Mouse (Mus musculus) spleen, postnatal 36 days (tissue): ENCODE measurements at regions not wholly inside any gene's neighbourhood (a gene's known extent, or its start where the extent isn't known, plus 50 kb on each side); places are given as distances from the start of the nearest gene placed in this dataset.

Experiments used
- DNase-seq, 2 experiments: peaks; one replicate each; pipeline ENCODE4 v3.0.0; 2022; ENCODE audit warnings: low spot score in 2 of 2, mixed read lengths in 1 of 2

DNA sequence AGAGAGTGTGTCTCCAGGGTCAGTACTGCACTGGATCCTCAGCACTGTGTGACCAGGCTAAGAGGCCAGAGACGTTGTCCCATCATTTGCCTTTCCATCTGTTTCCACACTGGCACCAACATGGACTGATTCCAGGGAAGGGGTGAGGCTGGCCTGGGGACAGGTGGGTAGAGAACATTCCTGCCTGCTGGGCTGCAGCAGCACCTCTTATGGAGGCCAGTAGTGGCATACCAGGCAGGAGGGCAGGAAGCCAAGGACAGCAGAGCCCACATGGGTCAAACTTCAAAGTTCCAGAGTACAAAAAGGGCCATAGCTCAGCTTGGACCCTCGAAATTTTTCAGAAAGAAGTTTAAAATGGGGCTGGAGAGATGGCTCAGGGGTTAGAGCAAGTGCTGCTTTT lies 115.4 kb upstream of the Ercc6l2 start:
- DNase-seq = no peak

DNA sequence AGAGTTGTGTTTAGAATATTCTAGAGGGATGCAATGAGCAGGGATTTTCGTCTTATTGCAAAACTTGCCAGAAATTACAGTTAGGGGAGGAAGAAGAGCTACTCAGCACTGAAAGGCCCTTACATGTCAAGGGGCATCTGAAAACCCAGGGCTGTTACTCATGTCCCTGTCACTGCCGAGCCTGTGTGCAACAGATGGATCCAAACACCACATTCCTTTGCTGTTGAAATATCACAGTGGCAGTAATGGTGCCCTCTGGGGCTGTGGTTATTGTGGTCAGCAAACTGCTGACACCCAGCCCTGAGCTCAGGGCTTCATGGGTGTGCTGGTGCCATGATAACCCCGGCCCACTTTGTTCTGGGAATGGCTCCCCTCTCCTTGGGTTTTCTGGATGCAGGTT lies 114.3 kb upstream of the Ercc6l2 start:
- DNase-seq = no peak

DNA sequence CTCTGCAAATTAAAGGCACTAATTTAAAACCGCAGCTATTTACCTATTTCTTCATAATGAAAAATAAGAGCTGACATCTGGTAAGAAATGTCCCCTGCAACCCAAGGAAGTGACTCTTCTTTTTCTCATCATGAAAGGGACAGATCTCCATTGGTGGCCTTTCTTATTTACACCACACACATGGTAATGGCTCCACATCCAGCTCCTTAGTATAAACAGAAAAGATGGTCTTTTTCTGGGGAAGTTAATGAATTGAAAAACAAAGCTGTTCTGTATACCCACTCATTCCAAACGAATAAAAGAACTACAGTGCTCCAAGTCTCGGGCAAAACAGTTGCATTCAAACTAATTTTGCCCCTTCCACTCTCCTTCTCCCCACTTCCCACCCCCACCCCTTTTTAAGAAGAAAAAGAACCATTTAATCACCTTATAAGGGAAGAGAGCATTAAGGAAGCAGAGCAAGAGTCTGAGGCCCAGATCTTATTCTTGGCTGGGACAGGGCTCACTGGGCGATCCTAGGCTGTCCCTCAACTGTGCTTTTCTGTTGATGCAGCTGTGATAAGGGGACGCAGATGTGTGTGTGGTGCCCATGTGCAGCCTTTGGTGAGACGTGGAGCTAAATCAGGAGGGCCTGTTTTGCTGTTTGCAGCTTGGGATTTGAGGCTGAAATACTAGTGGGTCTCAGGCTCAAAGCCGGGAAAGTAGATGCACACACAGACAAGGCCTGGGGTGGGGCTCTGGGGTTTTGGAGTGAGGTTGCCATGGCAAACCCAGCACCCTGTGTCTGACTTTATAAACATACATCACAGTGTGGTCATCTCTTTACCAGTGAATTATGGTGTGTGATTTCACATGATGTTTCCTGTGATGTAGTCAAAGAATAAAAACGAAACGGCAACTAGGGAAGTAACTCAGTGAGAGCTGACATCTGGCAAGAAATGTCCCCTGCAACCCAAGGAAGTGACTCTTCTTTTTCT lies 113.6 kb upstream of the Ercc6l2 start:
- peak in 1 of 2 experiments; percentile 7 for DNase-seq

DNA sequence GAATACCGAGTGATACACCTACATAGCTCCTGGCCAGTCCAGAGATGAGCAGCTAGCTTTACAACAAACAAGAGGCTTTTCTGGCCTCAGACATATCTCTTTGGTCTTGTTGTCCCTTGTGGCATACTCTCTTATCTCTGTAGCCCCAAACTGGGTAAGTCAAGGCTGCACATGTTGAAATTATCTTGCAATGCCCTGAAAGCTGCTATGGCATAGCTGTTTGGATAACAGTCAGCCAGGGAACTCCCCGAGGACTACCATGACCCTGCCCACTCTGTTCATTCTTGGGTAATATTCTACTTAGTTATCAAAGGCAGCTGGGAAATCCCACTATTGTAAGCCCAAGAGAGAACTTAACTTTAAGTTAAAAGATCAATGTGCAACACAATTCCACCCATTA lies 106.5 kb upstream of the Ercc6l2 start:
- DNase-seq = no peak

DNA sequence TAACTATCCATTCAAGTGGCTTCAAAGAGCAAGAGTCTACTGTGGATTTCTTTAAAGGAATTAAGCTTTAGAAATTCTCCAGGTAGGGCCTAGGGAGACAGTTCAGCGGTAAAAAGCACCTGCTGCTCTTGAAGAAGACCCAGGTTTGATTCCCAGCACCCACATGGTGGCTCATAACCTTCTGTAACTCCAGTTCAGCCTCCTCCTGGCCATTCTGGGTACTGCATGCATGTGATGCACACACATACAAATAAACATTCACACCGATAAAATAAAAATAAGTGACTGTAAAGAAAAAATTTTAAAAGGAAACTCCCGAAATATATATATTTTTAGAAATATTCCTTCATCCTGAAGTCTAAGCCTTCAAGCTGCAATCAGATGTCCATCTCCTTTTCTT lies 101.9 kb upstream of the Ercc6l2 start:
- DNase-seq = no peak

DNA sequence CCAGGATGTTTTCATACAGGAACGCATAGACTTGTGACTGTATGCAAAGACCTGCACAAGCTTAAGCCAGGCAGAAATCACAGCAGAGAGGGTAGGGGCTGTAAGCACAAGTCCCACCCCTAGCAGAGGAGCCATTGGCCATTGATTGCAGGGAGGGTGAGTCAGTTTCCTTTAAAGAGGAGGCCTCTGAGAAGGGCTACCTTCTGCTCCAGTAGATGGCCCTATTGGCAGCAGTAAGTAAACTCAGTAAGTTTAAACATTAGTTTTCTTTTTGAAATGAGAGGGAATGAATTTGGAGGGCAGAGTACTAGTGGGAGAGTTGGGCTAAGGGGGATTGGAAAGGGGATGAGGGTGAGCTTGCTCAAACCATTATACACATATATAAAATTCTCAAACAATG lies 98.5 kb upstream of the Ercc6l2 start:
- no peak for DNase-seq

DNA sequence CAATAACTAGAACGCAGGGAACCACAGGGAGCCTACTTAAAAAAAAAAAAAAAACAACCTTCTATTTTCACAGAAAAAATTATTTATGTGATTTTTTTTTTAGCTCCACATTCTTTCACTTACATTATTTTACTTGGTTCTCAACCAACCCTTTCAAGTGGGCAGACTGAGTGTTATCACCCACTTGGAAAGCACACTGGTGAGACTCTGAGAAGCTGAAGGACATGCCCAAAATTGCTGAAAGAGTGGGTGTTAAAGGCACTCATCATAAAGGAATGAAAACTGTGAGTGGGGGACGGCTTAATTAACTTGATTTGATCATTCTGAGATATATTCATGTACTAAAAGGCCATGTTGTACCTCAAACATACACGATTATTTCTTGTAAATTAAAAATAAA lies 97.8 kb upstream of the Ercc6l2 start:
- no peak for DNase-seq

DNA sequence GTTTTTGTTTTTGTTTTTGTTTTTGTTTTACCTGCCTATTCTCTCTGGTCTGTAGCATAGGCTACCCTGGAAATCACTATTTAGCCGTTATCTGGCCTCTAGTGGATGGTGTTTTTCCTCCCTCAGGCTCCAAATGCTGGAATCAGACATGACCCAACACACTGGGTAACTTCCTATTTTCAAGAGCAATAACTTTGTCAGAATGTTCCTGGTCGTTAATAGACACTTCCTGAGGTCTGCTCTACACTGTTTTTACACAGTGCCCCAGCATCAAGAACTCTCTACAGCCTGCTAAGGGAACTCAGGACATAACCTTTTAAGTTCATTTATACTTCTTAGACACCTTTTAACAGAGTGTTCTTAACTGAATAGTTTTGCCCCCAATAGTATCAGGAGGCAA lies 96.3 kb upstream of the Ercc6l2 start:
- no peak for DNase-seq

DNA sequence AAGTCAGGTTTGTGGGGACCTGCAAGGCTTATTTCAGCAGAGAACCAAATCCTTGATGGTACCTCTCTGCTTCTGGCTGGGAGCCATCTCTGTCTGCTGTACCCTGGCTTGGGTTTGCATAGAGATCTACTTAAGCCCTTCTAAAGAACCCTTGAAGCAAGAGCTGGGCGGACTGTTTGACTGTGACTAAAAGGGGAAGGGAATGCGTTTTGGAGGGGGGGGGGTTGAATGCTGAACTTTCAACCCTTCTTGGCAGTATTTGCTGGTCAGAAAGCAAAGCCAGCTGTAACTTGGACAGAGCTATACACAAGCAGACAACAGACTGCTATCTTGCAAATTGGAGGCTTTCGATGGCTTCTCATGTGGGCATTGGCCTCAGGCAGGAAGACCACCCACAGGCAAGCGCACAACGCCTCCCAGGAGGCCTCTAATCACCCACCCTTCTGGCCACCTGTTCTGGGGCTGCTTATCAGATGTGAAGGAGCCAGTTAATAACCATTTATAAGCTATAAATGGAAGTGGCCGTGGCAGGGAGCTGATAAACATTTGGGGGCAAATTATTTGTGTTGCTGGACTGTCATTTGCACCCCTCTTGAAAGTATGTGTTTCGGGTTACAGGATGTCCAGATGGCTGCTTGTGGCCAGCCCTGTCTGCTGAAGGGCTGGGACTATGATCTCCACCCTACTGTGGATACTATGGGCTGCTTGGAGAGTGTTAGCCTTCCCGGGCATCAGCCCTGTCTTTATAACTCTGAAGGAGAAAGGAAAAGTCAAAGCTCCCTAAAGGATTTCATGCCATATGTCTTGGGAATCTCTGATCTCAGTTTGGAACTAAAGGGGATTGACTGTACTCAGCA lies 95.5 kb upstream of the Ercc6l2 start:
- DNase-seq = no peak

DNA sequence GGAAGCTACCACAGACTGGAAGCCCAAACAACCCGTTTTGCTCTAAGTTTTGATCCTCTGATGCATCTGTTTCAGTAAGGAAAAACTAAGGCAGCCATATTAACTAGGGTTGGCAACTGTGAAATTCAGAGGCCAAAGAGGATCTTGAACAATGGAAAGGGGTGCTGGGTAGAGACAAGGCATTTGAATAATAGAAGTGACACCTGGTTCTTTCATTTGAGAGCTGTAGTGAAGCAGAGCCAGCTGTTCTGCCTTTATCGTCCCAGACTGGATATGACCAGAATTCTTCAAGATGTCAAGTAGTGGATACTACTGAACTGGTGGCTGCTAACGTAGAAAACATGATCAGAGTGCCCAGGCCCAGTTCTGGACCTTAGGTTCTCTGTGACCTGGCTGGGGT lies 94.4 kb upstream of the Ercc6l2 start:
- DNase-seq = no peak

DNA sequence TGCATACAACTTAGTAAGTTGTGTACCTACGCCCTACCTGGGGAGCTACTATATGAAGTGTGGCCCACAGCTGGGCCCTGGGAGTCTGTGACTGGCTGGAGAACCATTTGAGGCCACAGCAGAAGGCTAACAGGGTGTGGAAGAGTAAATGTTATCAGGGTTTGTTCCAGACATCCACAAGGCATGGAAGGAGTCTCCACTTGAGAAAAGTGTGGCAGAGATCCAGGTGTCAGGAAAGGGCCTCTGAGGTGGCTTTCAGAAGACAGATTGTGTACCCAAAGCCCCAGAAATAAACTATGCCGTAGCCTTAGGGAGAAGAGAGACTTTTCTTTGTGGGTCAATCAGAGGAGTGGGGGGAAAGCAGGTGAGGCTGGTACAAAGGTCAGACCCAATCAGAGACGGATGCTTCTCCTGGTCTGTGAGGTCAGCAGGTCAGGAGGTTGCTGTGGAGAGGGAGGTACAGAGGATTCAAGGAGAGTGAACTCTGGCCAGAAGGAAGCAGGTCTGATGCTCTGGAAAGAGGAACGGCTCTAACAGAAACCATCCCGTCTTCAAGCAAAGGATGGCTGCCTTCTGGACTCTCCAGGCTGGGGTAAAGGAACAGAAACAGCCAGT lies 93.9 kb upstream of the Ercc6l2 start:
- no peak for DNase-seq

DNA sequence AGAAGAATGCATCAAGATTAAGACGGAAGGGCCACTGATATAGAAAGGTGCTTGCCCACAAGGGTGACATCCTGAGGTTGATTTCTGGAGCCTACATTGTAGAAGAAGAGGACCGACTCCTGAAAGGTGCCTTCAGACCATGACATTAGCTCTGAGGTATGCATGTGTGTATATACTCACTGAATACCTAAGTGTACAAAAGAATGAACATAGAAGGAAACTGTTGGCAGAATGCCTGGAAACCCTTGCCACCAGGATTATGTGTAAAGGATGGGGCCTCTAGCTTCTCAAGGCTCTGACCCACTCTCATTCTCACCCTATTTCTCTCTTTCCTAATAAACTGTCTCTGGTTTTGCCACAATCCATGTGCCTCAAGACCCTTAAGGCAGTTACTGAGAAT lies 90.7 kb upstream of the Ercc6l2 start:
- DNase-seq = no peak

DNA sequence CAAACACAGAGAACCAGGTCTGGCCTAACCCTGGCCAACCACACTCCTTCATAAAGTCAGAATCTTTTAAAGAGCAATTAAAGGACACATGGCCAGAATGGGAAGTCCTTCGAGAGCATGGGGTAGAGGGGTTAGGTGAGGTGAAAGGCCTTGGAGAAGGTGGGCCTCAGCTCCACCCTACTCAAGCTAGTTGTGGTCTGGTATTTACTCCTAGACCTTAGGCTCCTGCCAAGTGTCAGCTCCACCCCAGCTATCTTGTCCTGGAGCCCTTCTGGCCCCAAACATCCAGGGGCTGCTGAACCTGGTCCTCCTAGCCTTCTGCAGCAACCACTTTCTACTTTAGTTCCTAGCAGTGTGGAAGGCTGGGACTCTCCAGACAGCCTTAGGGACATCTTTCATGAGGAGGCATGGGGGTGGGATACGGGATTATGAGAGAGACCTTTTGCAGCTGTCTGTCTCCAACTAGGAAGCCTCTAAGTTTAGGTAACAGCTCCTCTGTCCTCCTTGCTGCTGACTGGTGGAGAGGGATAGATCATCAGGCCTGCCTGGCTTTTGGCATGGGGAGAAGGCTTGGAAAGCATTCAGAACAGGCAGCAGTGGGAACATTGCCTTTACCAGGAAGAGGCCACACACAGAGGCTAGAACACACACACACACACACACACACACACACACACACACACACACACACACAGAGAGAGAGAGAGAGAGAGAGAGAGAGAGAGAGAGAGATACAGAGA lies 90.0 kb upstream of the Ercc6l2 start:
- no peak for DNase-seq

DNA sequence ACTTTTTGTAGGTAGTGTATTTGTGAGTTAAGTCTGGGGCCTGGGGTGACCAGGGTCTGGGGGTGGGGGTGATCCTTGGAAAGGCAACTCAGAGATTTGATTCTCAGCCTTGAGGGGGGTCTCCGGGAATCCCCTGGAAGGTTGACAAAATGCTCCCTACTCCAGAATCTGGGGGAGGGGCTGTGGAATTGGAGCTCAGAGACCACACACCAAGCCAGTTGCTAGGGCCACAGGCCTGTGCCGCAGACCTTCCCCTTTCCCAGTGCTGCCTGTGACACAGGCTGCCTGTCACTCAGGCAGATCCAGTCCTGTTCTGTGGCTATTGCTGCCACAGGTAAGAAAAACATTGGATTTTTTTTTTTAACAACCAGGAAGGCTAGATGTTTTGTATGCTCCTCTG lies 89.0 kb upstream of the Ercc6l2 start:
- DNase-seq = no peak

DNA sequence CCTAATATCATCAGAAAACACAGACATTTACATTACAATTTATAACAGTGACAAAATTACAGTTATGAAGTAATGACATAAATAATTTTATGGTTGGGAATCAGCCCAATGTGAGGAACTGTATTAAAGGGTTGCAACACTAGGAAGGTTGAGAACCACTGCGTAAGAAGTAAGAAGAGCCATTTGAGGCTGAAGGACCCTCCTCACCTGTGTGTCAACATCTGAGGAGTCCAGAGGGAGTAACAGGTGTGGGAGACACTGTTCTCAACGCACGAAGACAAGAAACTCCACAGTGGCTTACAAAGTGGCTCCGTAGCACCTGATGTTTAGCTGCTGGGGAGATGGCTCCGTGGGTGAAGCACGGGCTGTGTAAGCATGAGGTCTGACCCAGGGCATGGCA lies 88.5 kb upstream of the Ercc6l2 start:
- DNase-seq = no peak

DNA sequence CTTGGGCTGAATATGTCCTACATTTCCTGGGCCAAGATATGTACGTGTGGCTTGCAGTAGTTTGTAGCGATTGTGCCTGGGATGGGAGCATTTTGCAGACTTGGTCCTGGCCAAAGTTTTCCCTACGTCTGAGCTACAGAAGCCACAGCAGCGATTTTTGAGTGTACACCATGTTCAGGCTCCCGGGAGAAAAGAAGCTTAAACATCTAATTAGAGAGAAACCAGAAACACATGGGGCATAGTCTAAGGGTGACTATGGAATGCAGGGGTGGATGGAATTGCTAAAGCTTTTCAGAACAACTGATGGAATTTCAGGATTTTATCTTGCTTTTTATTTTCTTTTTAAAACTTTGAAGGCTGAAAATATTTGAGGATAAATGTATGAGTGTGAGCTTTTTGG lies 79.3 kb upstream of the Ercc6l2 start:
- DNase-seq = no peak

DNA sequence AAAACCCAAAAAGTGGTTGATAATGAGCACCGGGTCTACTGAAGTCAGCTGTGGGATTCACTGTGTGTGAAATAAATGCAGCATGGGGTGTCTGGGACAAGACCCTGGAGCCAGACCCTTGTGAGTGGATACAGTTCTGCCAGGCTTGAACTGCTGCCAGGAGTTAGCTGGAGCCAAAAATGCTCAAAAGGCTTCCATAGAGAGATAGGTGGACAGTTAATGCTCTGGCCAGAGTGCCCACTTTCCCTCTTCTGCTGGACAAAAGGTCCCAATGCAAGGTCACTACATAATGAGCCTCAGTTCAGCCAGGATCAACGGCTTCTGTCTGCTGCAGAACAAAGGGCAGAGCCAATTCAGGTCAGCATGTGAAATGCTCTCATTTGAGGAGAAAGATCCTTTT lies 73.2 kb upstream of the Ercc6l2 start:
- no peak for DNase-seq

DNA sequence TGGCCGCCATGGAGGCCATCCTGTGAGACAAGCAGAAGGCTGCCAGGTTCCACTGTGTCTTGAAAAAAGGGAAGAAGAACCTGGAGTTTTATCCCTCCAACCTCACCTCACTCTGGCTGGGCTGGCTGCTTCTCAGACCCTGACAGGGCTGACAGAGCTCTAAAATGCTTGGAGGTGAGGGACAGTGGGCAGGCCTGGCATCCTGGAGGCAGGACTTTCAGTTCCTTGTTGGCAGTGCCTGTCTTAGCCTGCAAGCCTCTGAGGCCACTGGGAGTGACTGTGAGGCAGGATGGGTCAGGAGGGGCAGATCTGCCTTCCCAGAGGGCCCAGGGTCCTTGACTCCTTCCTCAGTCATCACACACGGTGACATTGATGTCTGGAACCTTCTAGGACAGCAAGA lies 66.3 kb upstream of the Ercc6l2 start:
- DNase-seq = no peak

DNA sequence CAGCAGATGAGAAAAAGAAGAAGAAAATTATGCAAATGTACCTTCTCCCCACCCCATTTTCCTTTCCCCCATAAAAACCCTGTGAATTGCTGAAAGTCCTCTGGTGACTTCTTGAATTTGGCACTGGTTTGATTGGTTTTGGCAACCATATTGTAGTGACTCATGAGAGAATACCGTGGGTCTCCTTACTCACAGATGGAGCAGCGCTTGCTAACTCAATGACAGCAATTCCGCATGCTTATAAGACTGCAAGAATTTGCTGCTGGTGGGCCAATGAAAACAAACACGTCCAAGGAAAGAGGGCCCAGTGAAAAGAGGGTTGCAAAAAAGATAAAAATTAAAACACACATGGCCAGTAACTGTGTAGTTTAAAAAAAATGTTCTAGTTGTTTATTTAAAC lies 65.0 kb upstream of the Ercc6l2 start:
- DNase-seq = no peak

DNA sequence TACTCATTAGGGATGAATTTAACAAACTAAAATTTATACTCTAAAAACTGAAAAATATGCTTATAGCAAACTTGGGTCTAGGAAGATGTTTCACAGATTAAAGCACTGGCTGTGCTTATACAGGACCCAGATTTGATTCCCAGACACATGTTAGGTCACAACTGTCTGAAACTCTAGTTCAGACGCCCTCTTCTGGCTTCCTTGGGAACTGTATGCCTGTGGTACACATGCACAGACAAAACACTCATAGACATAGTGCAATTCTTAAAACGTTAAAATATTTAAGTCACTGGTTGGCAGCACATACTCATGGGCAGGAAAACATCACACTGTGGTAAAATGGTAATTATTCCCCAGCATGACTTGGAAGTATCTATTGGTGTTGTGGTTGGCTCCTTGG lies 63.8 kb upstream of the Ercc6l2 start:
- DNase-seq = no peak

DNA sequence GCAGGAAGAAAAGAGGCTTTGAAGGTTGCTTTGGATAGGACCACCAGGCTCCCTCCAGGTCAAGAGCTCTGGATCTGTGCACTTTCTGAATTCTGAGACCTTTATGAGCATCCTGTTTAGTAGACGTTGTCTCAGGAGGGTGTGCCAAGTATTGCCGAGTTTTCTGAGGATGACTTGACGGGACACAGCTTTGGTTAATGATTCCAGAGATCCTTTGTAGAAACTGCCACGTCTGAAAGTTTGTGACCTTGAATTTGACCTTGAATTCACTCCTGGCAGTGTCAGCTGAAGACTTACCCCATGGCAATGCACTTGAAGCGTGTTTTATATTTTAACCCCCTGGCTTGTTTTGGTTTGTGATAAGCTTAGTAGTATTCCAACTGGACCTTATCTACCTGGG lies 58.0 kb upstream of the Ercc6l2 start:
- DNase-seq = no peak

DNA sequence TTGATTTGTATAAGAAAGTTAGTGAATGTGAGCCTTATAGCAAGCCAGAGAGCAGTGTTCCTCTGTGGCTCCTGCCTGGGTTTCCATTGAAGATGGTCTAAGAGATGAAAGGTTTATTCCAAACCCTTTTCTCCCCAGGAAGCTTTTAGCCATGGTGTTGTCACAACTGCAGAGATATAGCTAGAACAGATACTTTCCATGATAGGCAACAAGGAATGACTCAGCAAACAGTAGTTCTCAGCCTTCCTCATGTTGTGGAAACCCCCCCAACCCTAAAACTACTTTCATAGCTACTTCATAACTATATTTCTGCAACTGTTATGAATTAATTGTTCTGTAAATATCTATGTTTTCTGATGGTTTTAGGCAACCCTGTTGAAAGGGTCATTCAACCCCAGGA lies 53.5 kb upstream of the Ercc6l2 start:
- DNase-seq = no peak
